Mouse (Mus musculus) neural tube, embryonic 11.5 days (tissue): ENCODE data around the gene Maip1. TPM values are rescaled to one million over a fixed set of nuclear protein-coding genes. Genes with fewer than 3 reads are reported as not detected.

Source experiments
- ATAC-seq: fragments of 200-750 bp; cut with Nextera tagmentation; 2 replicates; pipeline ENCODE4 v1.8.0; 2017; ENCODE audit warnings: moderate number of reproducible peaks, mild to moderate bottlenecking, moderate TSS enrichment, moderate library complexity; ENCODE audit not compliant: insufficient read depth, low FRiP score, low TSS enrichment
- DNase-seq: peaks from one replicate; pipeline ENCODE4 v3.0.0-alpha.2; 2015; ENCODE audit warnings: low spot score
- H3K27ac ChIP-seq: fragments of 300-500 bp; sonication (generic); 2 replicates; pipeline ENCODE4 v1.5.1; 2014; ENCODE audit warnings: low read depth, mild to moderate bottlenecking, low read length
- H3K27me3 ChIP-seq: fragments of 300-500 bp; sonication (generic); 2 replicates; pipeline ENCODE4 v1.6.1; 2014; ENCODE audit warnings: mild to moderate bottlenecking, low read length, mixed read lengths; ENCODE audit not compliant: control insufficient read depth, insufficient read depth
- H3K36me3 ChIP-seq: fragments of 300-500 bp; sonication (generic); 2 replicates; pipeline ENCODE4 v1.6.1; 2014; ENCODE audit warnings: mild to moderate bottlenecking, low read length, moderate library complexity, mixed read lengths; ENCODE audit not compliant: control insufficient read depth, insufficient read depth
- H3K4me1 ChIP-seq: fragments of 300-500 bp; sonication (generic); 2 replicates; pipeline ENCODE4 v1.6.1; 2014; ENCODE audit warnings: low read length, mixed read lengths; ENCODE audit not compliant: control insufficient read depth, insufficient read depth
- H3K4me2 ChIP-seq: fragments of 300-500 bp; sonication (generic); 2 replicates; pipeline ENCODE4 v1.6.1; 2014; ENCODE audit warnings: low read depth, mild to moderate bottlenecking, moderate library complexity
- H3K4me3 ChIP-seq: fragments of 300-500 bp; sonication (generic); 2 replicates; pipeline ENCODE4 v1.5.1; 2014; ENCODE audit warnings: low read depth, low read length
- H3K9ac ChIP-seq: fragments of 300-500 bp; sonication (generic); 2 replicates; pipeline ENCODE4 v1.6.1; 2014; ENCODE audit warnings: mild to moderate bottlenecking, low read length
- H3K9me3 ChIP-seq: fragments of 300-500 bp; sonication (generic); 2 replicates; pipeline ENCODE4 v1.6.1; 2016; ENCODE audit warnings: low read length; ENCODE audit not compliant: control insufficient read depth
- WGBS: fragments of 180-500 bp; shearing (Covaris S2); extraction: QIAGEN DNeasy Blood & Tissue Kit; methylation state at CpG from one replicate; pipeline ENCODE4 v1.1.7; 2014; 5-methylcytosine and 5-hydroxymethylcytosine counted together
- polyA plus RNA-seq: library from polyadenylated mRNA; unstranded; fragments of >200 nt; fragmentation: Nextera tagmentation; extraction: Ambion mirVana; gene quantifications from 2 replicates; pipeline ENCODE4 v1.2.1, GENCODE M21; 2014

Gene Maip1
- 17.0 and 17.2 TPM in 2 replicates for polyA plus RNA-seq

DNA sequence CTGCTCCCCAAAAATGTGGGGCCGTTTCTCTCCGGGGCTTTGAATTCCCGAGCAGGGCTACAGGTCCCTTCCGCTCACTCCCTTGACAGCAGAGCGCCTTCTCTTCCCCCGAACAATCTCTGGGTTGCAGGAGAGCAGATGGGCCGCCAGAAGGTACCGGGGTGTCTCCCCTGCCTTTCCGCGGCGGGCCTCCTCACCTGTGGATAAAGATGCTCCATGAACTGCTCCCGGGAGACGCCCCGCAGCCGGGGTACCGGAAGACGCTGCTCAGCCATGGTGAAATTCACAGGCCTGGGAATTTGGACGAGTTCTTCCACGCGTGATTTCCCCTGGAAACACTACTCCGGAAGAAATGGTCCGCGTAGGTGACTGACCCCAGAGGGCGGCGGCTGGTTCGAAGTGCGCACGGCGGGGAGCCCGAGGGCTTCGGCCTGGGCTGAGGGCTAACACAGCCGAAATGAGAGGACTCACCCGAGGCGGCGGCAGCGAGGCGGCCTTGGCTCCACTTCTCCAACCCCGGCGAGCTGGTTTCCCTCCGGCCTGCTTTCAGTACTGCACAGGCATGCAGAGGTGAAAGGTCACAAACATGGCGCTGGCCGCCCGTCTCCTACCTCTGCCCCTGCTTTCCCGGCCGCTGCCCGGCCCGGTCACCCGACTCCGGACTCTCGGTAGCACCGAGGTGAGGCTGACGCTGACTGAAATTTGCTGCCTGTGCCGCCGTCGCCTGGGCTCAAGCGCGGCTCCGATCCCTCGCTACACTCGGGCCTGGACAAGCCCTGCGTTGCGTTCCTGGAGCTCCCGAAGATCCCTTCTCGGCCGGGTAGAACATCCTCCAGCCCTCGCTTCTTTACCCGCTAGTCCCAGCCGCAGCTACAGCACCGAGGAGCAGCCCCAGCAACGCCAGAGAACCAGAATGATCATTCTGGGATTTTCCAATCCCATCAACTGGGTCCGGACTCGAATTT lies at the start of gene Maip1, which contains the start of gene Tyw5:
TSS of gene Maip1 (plus strand) at position 142 of the 965 bp plus-strand sequence.
TSS of gene Tyw5 (minus strand) at position 915 of the 965 bp plus-strand sequence.
- Histone ChIP-seq H3K27ac (peak within 1 kb of the TSS; percentile 86), H3K4me2 (peak within 1 kb of the TSS; percentile 51), H3K9me3 (no peaks in the 10 kb centered on the region), H3K4me3 (peak within 1 kb of the TSS; percentile 83), H3K9ac (peak within 1 kb of the TSS; percentile 97), H3K4me1 (peaks cover 15% of the 10 kb centered on the region), H3K27me3 (no peaks in the 10 kb centered on the region), H3K36me3 (no peaks in the 10 kb centered on the region)
- peak; percentile 86 for DNase-seq
- under 1% methylated on average over 72 of the region's 72 CpGs for WGBS
- ATAC-seq: peak; percentile 89

GRCm38 (mm10) chr1:57358546-57358945 lies 47.6 kb upstream of the Maip1 start:
- no peaks in the 10 kb centered on the region for H3K4me1 ChIP-seq
- H3K27ac ChIP-seq: no peak overlapping the region
- DNase-seq (no peak), ATAC-seq (no peak)
- no peaks in the 10 kb centered on the region for H3K9me3 ChIP-seq
- no peak overlapping the region for H3K4me2 ChIP-seq
- WGBS: 73% methylated on average over 5 of the region's 5 CpGs
- H3K27me3 ChIP-seq: no peaks in the 10 kb centered on the region
- H3K9ac ChIP-seq: no peak overlapping the region
- H3K36me3 ChIP-seq: no peaks in the 10 kb centered on the region
- H3K4me3 ChIP-seq: no peak overlapping the region

GRCm38 (mm10) chr1:57367446-57367845 lies 38.7 kb upstream of the Maip1 start:
- 91% methylated on average over 3 of the region's 3 CpGs for WGBS
- no peaks in the 10 kb centered on the region for H3K36me3 ChIP-seq
- H3K4me1 ChIP-seq: no peaks in the 10 kb centered on the region
- no peaks in the 10 kb centered on the region for H3K27me3 ChIP-seq
- no peak overlapping the region for H3K4me3 ChIP-seq
- ATAC-seq (no peak), DNase-seq (no peak)
- no peak overlapping the region for H3K4me2 ChIP-seq
- H3K27ac ChIP-seq: no peak overlapping the region
- H3K9me3 ChIP-seq: no peaks in the 10 kb centered on the region
- H3K9ac ChIP-seq: no peak overlapping the region

GRCm38 (mm10) chr1:57369111-57369510 lies 37.0 kb upstream of the Maip1 start:
- 89% methylated on average over 4 of the region's 4 CpGs for WGBS

GRCm38 (mm10) chr1:57370451-57370850 lies 35.7 kb upstream of the Maip1 start:
- Histone ChIP-seq H3K9ac (no peak overlapping the region), H3K36me3 (no peaks in the 10 kb centered on the region), H3K9me3 (no peaks in the 10 kb centered on the region), H3K27ac (no peak overlapping the region), H3K4me3 (no peak overlapping the region), H3K27me3 (no peaks in the 10 kb centered on the region), H3K4me2 (no peak overlapping the region), H3K4me1 (no peaks in the 10 kb centered on the region)
- WGBS: 86% methylated on average over 4 of the region's 4 CpGs
- no peak for ATAC-seq
- no peak for DNase-seq

More at GRCm38 (mm10) chr1:57369111-57369510, 37.0 kb upstream of the Maip1 start:
- Histone ChIP-seq H3K4me2 (no peak overlapping the region), H3K4me1 (no peaks in the 10 kb centered on the region), H3K36me3 (no peaks in the 10 kb centered on the region), H3K27ac (no peak overlapping the region), H3K9ac (no peak overlapping the region), H3K9me3 (no peaks in the 10 kb centered on the region), H3K4me3 (no peak overlapping the region), H3K27me3 (no peaks in the 10 kb centered on the region)
- DNase-seq (no peak), ATAC-seq (no peak)

- no peaks in the 10 kb centered on the region for H3K9me3 ChIP-seq
- no peak overlapping the region for H3K9ac ChIP-seq
- no peak for DNase-seq
- no peaks in the 10 kb centered on the region for H3K4me1 ChIP-seq
- no peak overlapping the region for H3K27ac ChIP-seq
- no peak for ATAC-seq
- WGBS: 94% methylated on average over 2 of the region's 2 CpGs
- no peak overlapping the region for H3K4me3 ChIP-seq
- no peak overlapping the region for H3K4me2 ChIP-seq
- no peaks in the 10 kb centered on the region for H3K27me3 ChIP-seq
- no peaks in the 10 kb centered on the region for H3K36me3 ChIP-seq
Observed at GRCm38 (mm10) chr1:57375276-57375675, 30.9 kb upstream of the Maip1 start.

DNA sequence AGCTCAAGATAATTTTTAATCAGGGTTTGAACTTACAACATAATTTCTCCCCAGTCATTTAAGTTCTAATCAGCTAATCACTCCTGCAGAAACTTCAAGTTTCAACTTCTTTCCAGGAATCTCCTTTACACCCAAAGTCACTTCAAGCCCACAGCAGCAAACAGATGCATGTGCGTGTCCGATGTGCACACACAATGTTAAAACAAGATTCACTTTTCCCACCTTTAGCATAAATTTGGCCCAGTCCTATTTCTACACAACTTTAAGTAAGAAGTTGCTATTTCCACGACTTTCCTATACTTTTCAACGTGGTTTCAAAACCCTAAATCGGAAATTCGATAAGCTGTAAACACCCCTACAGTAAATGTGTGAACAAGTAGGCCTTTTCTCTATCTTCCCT lies 29.3 kb upstream of the Maip1 start:
- Histone ChIP-seq H3K4me3 (peak overlapping the region; percentile 86), H3K9ac (no peak overlapping the region; the same call in 1 of the 2 replicates), H3K27ac (no peak overlapping the region), H3K27me3 (no peaks in the 10 kb centered on the region), H3K4me1 (no peaks in the 10 kb centered on the region), H3K4me2 (peak overlapping the region; percentile 40), H3K9me3 (no peaks in the 10 kb centered on the region), H3K36me3 (no peaks in the 10 kb centered on the region)
- no peak for DNase-seq
- no peak for ATAC-seq
- WGBS: 72% methylated on average over 6 of the region's 6 CpGs

DNA sequence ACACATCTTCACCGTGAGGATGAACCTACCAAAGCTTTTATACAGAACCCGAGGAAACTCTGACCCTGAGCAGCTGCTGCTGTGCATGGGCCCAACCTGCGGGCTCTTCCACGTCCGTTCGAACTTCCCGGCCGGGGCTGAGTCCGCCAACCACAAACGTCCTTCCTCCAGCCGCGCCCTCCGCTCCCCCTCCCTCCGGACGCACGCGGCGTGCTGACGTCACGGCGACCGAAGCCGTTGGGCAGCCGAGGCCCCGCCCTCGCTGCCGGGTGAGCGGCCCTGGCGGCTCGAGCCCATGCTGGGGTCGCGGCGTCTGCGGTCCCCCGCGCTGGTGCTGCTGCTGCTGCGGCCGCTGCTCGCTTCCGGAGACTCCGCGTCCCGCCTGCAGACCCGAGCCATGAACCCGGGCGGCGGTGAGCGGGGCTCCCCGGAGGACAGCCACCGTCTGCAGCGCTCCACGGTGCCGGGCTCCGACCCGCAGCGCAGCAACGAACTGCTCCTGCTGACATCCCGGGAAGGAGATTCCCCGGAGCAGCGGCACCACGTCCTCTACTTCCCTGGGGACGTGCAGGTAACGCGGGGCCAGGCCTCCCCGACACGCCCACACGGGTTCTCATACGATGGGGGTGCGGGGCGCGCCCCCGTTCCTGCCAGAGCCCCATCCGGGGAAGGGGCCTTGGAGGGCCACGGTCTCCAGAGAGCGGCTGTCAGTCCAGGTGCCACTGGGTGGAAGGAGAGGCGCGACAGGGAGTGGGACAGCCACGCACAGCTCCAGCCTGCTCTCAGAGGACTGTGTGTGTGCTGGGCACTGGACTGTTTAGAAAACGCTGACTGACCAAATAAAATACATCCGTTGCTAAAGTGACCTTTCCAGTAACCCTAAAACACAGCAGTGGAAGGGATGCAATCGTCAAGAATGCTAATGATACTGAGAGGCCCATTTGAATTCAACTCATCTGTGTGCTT lies 28.5 kb upstream of the Maip1 start, which contains the start of gene 1700066M21Rik:
TSS of gene 1700066M21Rik (plus strand) at position 245 of the 966 bp plus-strand sequence.
- under 1% methylated on average over 77 of the region's 81 CpGs for WGBS

More for the DNA sequence above, 28.5 kb upstream of the Maip1 start, which contains the start of gene 1700066M21Rik:
- peak; percentile 98 for ATAC-seq
- peak within 1 kb of the TSS; percentile 76 for H3K4me2 ChIP-seq
- DNase-seq: peak; percentile 96
- H3K36me3 ChIP-seq: no peaks in the 10 kb centered on the region
- no peaks in the 10 kb centered on the region for H3K4me1 ChIP-seq
- no peaks in the 10 kb centered on the region for H3K9me3 ChIP-seq
- H3K4me3 ChIP-seq: peak within 1 kb of the TSS; percentile 86
- peak within 1 kb of the TSS; percentile 75; the same call in 1 of the 2 replicates for H3K27ac ChIP-seq
- no peaks in the 10 kb centered on the region for H3K27me3 ChIP-seq
- H3K9ac ChIP-seq: peak within 1 kb of the TSS; percentile 78
